Mouse (Mus musculus): ENCODE data around the gene Fam20a.

GRCm38 (mm10) chr11:109692737-109693136 is 29.3 kb downstream of the Fam20a start:
- no peak for TF ChIP-seq POLR2A (IDR thresholded peaks at IDR 0.05; ENCODE audit: borderline replicate concordance, control insufficient read depth, low read depth, low read length)
- TF ChIP-seq CTCF (IDR thresholded peaks at IDR 0.05; ENCODE audit: control insufficient read depth, insufficient read depth, low read length) = no peak
